Mouse (Mus musculus): ENCODE data around the gene Cep19. TPM values are rescaled to one million over a fixed set of nuclear protein-coding genes. Genes with fewer than 3 reads are reported as not detected.

Gene Cep19
- total RNA-seq, 2 experiments from 2014 or later, result 62.9 to 65.4 TPM

DNA sequence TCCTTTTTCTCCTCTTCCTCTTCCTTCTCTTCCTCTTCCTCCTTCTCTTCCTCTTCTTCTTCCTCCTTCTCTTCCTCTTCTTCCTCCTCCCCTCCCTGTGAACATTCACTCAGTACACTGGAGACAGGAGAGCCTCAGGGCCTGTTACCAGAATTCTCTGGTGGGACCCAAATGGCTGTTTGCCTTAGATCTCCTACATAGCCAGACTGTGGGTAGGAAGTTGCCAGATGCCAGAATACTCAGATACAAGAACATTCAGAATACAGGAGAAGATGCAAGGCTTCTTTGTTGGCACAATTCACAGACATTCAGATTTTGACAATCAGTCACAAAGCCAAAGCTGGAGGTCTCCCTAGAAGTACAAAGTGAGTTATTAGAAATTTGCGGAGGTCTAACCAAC lies 39.4 kb downstream of the Cep19 start:
- DNase-seq (ENCODE audit: extremely low spot score in 1 of 2, low spot score in 1 of 2), result no peak

DNA sequence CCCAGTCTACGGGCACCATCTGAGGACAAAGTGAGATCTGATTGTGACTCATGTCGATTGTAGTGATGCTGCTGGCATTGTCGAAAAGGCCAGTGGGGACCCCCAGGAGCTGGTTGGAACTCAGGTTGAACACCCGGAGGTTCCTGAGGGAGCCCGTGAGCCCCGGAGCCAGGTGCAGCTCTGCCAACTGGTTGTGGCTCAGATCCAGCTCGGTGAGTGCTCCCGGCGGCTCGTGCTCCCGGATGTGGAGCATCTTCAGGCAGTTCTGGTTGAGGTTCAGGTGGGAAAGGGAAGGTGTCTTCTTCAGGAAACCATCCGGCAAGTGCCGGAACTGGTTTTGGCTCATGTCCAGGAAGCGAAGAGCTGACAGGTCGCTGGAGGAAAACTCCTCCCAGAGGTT lies 44.2 kb downstream of the Cep19 start:
- no peak for DNase-seq (ENCODE audit: extremely low spot score in 1 of 2, low spot score in 1 of 2)

DNA sequence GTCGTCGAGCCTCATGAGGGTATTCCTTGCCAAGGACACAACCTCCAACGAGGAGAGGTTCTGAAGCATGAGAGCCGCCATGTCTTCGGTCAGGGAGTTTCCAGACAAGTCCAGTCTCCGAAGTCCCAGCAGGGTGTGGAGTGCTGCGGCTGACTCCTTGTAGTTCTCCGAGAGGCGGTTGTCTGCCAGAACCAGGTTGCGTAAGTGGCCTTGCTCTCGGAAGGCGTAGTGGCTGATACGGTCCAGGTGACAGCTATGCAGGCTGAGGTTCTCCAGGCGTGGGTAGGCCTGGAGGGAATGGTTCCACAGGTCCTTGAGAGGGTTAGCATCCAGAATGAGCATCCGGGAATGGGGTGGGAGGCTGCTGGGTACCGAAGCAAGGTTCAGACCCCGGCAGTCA lies 45.0 kb downstream of the Cep19 start:
- no peak for DNase-seq (ENCODE audit: extremely low spot score in 1 of 2, low spot score in 1 of 2)

DNA sequence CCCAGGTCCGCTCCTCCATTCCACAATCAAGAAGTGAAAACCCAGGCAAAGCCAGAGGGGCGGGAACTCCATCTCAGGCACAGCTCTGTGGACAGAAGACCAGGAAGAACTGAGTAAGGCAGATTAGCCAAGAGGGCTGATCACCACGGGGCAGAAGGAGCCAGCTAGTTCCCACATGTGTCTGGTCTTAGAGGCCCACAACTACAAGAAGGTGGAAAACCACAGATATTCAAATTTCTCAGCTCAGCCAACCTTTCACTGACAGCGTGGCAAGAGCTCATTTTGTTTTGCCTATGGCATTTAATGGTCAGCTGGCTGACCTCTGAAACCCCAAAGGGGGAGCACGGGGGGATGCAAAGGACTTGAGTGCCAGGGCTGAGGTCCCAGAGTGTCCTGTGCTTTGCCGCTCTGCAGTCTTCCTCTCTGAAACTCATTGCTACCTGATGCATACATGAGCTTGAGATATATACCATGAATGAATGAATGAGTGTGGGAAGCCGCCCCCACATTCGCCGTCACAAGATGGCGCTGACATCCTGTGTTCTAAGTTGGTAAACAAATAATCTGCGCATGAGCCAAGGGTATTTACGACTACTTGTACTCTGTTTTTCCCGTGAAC lies 48.1 kb downstream of the Cep19 start:
- DNase-seq (ENCODE audit: extremely low spot score in 1 of 2, low spot score in 1 of 2), result no peak

DNA sequence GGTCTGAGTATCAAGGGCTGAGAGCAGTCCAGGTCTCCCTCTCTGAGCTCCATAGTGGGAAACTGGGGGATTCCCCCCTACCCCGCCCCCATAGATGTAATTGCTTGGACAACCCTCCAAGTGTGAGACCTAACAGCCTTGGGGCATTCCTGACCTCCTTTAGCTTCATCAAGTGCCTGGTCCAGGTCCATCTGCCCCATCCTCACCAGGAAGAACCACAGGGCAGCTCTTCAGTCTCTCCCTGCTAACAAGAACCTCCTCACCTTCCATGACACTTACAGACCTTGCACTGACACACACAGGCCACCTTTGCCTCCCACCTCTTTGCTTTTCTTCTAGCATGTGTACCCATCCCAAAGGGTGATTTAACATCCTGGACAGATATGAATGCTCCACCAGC lies 54.4 kb downstream of the Cep19 start:
- no peak for DNase-seq (ENCODE audit: extremely low spot score in 1 of 2, low spot score in 1 of 2)

DNA sequence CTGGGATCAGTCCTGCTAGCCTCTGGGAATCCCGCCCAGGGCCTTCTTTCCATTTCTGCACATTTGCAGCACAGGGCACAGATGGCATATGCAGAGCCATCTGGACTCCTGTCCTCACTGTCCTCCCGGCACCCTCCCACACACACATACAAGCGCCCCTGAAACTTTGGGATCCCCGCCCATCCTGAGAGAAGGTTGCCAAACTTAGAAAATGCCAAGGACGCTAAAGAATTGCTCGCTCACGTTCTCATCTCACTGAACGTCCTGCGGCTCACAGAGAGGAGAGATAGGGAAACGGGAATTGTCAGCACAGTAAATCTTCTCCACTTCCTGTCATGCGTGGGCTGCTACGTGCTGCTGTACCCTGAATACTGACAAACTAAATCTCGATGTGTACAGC lies 54.8 kb downstream of the Cep19 start:
- DNase-seq (ENCODE audit: extremely low spot score in 1 of 2, low spot score in 1 of 2), result peak; percentile 34 to 59

DNA sequence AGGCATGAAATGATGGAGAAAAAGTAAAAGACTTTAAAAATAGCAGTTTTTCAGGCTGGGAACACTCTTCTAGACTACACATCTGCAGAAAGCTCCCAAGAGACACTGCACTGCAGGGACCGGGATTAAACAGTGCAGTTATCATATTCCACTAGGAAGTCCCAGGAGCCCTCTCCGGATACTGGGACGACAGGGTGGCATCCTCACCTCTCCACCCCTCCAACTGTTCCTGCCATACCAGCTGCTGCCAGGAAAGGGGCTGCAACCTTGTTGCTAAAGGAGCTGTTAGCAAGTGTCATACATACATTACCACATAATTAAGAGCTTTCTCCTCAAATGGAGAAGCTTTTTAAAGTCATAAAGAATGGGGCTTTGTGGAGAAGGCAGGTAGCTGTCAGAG lies 57.1 kb downstream of the Cep19 start:
- no peak for DNase-seq (ENCODE audit: extremely low spot score in 1 of 2, low spot score in 1 of 2)

DNA sequence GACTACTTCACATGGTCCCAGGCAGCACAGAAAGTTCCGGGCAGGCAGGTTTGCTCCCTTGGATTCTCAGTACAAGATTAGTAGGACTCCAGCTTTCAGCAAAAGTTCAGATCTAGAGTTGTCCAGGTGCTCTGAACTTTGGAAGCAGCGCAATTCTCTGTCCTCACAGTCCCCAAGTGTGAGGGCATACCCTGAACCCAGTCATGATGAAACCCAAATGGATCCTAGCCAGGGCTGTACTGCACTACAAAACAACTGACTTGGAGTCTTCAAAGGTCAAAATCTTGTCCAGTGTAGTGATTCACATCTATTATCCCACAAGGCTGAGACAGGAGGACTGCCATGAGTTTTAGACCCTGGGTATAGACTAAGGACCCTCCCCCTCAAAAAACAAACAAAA lies 57.8 kb downstream of the Cep19 start:
- no peak for DNase-seq (ENCODE audit: extremely low spot score in 1 of 2, low spot score in 1 of 2)

Other genes starting within 250 kb of the Cep19 start
- under 1 TPM; 0.16 to 0.17 TPM for gene Meltf, start 221.0 kb upstream of the Cep19 start, total RNA-seq (2021)
- 10 to 100 TPM; 15.4 to 20.9 TPM for gene Pigz, start 165.9 kb upstream of the Cep19 start, total RNA-seq (2021)
- 10 to 100 TPM; 42.2 to 49.5 TPM for gene 0610012G03Rik, start 151.3 kb upstream of the Cep19 start, total RNA-seq (2021)
- gene Ncbp2, start 151.3 kb upstream of the Cep19 start, total RNA-seq (2021), result 10 to 100 TPM; 49.9 to 55.3 TPM
- 10 to 100 TPM; 39.4 to 40.4 TPM for gene Senp5, start 96.5 kb upstream of the Cep19 start, total RNA-seq (2021)
- gene Pak2, start 20.5 kb upstream of the Cep19 start, total RNA-seq (2021), result 10 to 100 TPM; 29.9 to 30.6 TPM
- gene Pigx, start 60 bp upstream of the Cep19 start, total RNA-seq (2021), result 10 to 100 TPM; 21.9 to 29.5 TPM
- 10 to 100 TPM in 1 of 2 experiments, 1 to 10 TPM in 1; 8.9 to 10.6 TPM for gene Nrros, start 65.8 kb downstream of the Cep19 start, total RNA-seq (2021)
- gene Bex6, start 80.0 kb downstream of the Cep19 start, total RNA-seq (2021), result not detected
- 10 to 100 TPM; 43.3 to 46.4 TPM for gene Fbxo45, start 147.4 kb downstream of the Cep19 start, total RNA-seq (2021)
- 10 to 100 TPM; 12.8 to 13.7 TPM for gene Wdr53, start 147.4 kb downstream of the Cep19 start, total RNA-seq (2021)
- gene Smco1, start 171.7 kb downstream of the Cep19 start, total RNA-seq (2021), result under 1 TPM; 0.20 to 0.26 TPM
- 10 to 100 TPM; 25.0 to 26.5 TPM for gene Rnf168, start 177.7 kb downstream of the Cep19 start, total RNA-seq (2021)
- gene Ubxn7, start 232.5 kb downstream of the Cep19 start, total RNA-seq (2021), result 10 to 100 TPM; 49.4 to 58.2 TPM

All from layer of hippocampus, postnatal 25 days (tissue).